Mouse (Mus musculus): ENCODE results near the gene Dhrs1. TPM values are rescaled to one million over a fixed set of nuclear protein-coding genes. Genes with fewer than 3 reads are reported as not detected.

Dhrs1 gene
- total RNA-seq, 2 experiments from 2014 or later: 46.0 to 51.4 TPM

GRCm38 (mm10) chr14:55762001-55762821 lies 16.7 kb upstream of the Dhrs1 start:
- peak; percentile 70 for DNase-seq

- no peak for DNase-seq
Observed at GRCm38 (mm10) chr14:55761163-55761562, 15.7 kb upstream of the Dhrs1 start, which contains the start of gene Ltb4r2. Gene Ltb4r2, plus strand, starts transcription at chr14:55761428.

- peak; percentile 92 for DNase-seq
Observed at GRCm38 (mm10) chr14:55760156-55760555, 14.7 kb upstream of the Dhrs1 start.

GRCm38 (mm10) chr14:55758363-55758784 lies 12.9 kb upstream of the Dhrs1 start, which contains the start of gene Cideb:
Gene Cideb, minus strand, starts transcription at chr14:55758458.
- DNase-seq: peak; percentile 66

- no peak for DNase-seq
Observed at GRCm38 (mm10) chr14:55757566-55757965, 12.1 kb upstream of the Dhrs1 start.

- no peak for DNase-seq
Observed at GRCm38 (mm10) chr14:55747051-55747847, 1.8 kb upstream of the Dhrs1 start.

- DNase-seq: no peak
Observed at GRCm38 (mm10) chr14:55745861-55746237, 359 bp upstream of the Dhrs1 start.

GRCm38 (mm10) chr14:55743711-55744110 lies 1.8 kb downstream of the Dhrs1 start:
- peak; percentile 93 for DNase-seq

- DNase-seq: no peak
Observed at GRCm38 (mm10) chr14:55737086-55737687, 8.3 kb downstream of the Dhrs1 start.

GRCm38 (mm10) chr14:55735758-55736157 lies 9.7 kb downstream of the Dhrs1 start:
- no peak for DNase-seq

GRCm38 (mm10) chr14:55735334-55735733 lies 10.2 kb downstream of the Dhrs1 start:
- DNase-seq: no peak

GRCm38 (mm10) chr14:55734869-55735268 lies 10.6 kb downstream of the Dhrs1 start:
- no peak for DNase-seq

- DNase-seq: no peak
Observed at GRCm38 (mm10) chr14:55733889-55734288, 11.6 kb downstream of the Dhrs1 start.

- no peak for DNase-seq
Observed at GRCm38 (mm10) chr14:55730531-55731032, 14.9 kb downstream of the Dhrs1 start.

GRCm38 (mm10) chr14:55730116-55730515 lies 15.4 kb downstream of the Dhrs1 start:
- no peak for DNase-seq

GRCm38 (mm10) chr14:55727889-55728685 lies 17.4 kb downstream of the Dhrs1 start:
- no peak for DNase-seq

- DNase-seq: no peak
Observed at GRCm38 (mm10) chr14:55726261-55726660, 19.2 kb downstream of the Dhrs1 start.

GRCm38 (mm10) chr14:55724411-55724871 lies 21.0 kb downstream of the Dhrs1 start:
- DNase-seq: peak; percentile 25

- DNase-seq: no peak
Observed at GRCm38 (mm10) chr14:55723433-55723832, 22.1 kb downstream of the Dhrs1 start.

- DNase-seq: no peak
Observed at GRCm38 (mm10) chr14:55722438-55722945, 23.0 kb downstream of the Dhrs1 start.

GRCm38 (mm10) chr14:55721700-55722437 lies 23.6 kb downstream of the Dhrs1 start, which contains the start of gene Rabggta:
Gene Rabggta, minus strand, starts transcription at chr14:55722263.
- peak; percentile 93 for DNase-seq
